In the genomic region with DNA sequence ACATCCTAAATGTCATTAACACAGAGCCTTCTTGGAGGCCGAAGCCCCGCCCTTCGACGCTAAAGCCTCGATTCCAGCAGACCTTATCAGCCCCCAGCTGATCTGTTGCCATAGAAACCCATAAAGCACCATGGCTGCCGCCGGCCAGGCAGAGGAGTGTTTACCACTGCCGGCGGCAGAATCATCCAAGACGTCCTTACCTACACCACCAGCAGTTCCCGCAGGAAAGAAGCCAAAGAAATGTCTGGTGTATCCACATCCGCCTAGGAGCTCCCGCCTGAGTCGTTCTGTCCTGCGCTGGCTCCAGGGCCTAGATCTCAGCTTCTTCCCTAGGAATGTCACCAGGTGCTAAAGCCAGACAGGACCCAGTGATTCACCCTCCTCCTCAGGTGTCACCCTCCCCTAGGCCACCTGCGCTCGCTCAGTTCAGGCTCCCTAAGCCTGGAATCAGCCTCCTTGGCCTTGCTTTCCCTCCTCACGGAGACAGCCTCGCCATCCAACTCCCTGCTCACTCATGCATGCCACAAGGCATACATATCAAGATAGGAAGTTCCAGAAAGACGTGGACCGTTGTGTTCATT, we compare ENCODE assay signal across 9 mouse cellular contexts. TPM values are rescaled to one million over a fixed set of nuclear protein-coding genes. Genes with fewer than 3 reads are reported as not detected.
DNase-seq lines count a peak whose midpoint lies in the region; ATAC-seq and TF ChIP-seq lines count a peak whose summit lies in the region.
"Had no signal": no experiment of that assay in that cellular context is flagged by ENCODE, and none has a peak within 500 bp of the region (broad histone marks: within the 10 kb centered on the region; RNA-seq: fewer than 3 reads in every experiment).

Gene Spata4, plus strand, starts transcription at position 111 of the 581 bp plus-strand sequence.

- no peak for TF ChIP-seq POLR2A in cortical plate, adult 2 months (IDR thresholded peaks at IDR 0.05; ENCODE audit: extremely low read depth, insufficient read depth, low read length)

- no peak for TF ChIP-seq CTCF in cortical plate, adult 2 months (IDR thresholded peaks at IDR 0.05; ENCODE audit: extremely low read depth, insufficient read depth, low read length)

- H3K9ac ChIP-seq in kidney, embryonic 16.5 days (replicated peaks; ENCODE audit: low read length) = peak within 1 kb of the TSS; percentile 55
- peak within 1 kb of the TSS; percentile 39; the same call in 1 of the 2 replicates for H3K9ac ChIP-seq in heart, embryonic 14.5 days (ENCODE audit: low read length)
- no peak within 1 kb of the TSS for H3K9ac ChIP-seq in stomach, embryonic 15.5 days

- no peaks in the 10 kb centered on the region for H3K27me3 ChIP-seq in kidney, embryonic 16.5 days (ENCODE audit: insufficient read depth, low read length)
- H3K27me3 ChIP-seq in heart, embryonic 14.5 days (ENCODE audit: control insufficient read depth, insufficient read depth, low read length) = no peaks in the 10 kb centered on the region
- no peaks in the 10 kb centered on the region for H3K27me3 ChIP-seq in stomach, embryonic 15.5 days (replicated peaks)

- H3K36me3 ChIP-seq in kidney, embryonic 16.5 days (ENCODE audit: insufficient read depth, low read length) = no peaks in the 10 kb centered on the region
- H3K36me3 ChIP-seq in heart, embryonic 14.5 days (ENCODE audit: control insufficient read depth, insufficient read depth, low read length) = no peaks in the 10 kb centered on the region
- H3K36me3 ChIP-seq in stomach, embryonic 15.5 days = no peaks in the 10 kb centered on the region

- H3K4me3 ChIP-seq in kidney, embryonic 16.5 days (ENCODE audit: low read length) = peak within 1 kb of the TSS; percentile 44
- no peak within 1 kb of the TSS for H3K4me3 ChIP-seq in cortical plate, adult 2 months (ENCODE audit: insufficient read depth, low read length)
- H3K4me3 ChIP-seq in heart, embryonic 14.5 days (ENCODE audit: control insufficient read depth in 1 of 2, insufficient read depth in 1 of 2, low read depth in 1 of 2, low read length in 2 of 2) = peak within 1 kb of the TSS; percentile 35 to 38
- peak within 1 kb of the TSS; percentile 24 for H3K4me3 ChIP-seq in stomach, embryonic 15.5 days (replicated peaks)

- DNase-seq in kidney, adult 9 months = no peak
- DNase-seq in layer of hippocampus, postnatal 14 days (ENCODE audit: low spot score in 2 of 2) = peak; percentile 22 to 34

- H3K4me2 ChIP-seq in kidney, embryonic 16.5 days (replicated peaks; ENCODE audit: low read depth, low read length) = peak within 1 kb of the TSS; percentile 73
- peak within 1 kb of the TSS; percentile 66 for H3K4me2 ChIP-seq in heart, embryonic 14.5 days (ENCODE audit: low read length)
- peak within 1 kb of the TSS; percentile 54 for H3K4me2 ChIP-seq in stomach, embryonic 15.5 days

- no peaks in the 10 kb centered on the region for H3K9me3 ChIP-seq in kidney, embryonic 16.5 days (ENCODE audit: low read length)
- no peaks in the 10 kb centered on the region for H3K9me3 ChIP-seq in heart, embryonic 14.5 days (ENCODE audit: control insufficient read depth, low read length)
- no peaks in the 10 kb centered on the region for H3K9me3 ChIP-seq in stomach, embryonic 15.5 days

- H3K4me1 ChIP-seq in kidney, embryonic 16.5 days (ENCODE audit: insufficient read depth, low read length) = peaks cover 6% of the 10 kb centered on the region; the same call in 1 of the 2 replicates
- H3K4me1 ChIP-seq in cortical plate, adult 2 months (ENCODE audit: control insufficient read depth, insufficient read depth, low read length) = peaks cover 7% of the 10 kb centered on the region
- H3K4me1 ChIP-seq in heart, embryonic 14.5 days (ENCODE audit: control insufficient read depth in 2 of 2, insufficient read depth in 2 of 2, low read length in 2 of 2) = peaks cover 6 to 8% of the 10 kb centered on the region in 2 experiments
- H3K4me1 ChIP-seq in stomach, embryonic 15.5 days = 0 out of 2 replicates have a peak, but pooled peaks cover 7% of the 10 kb centered on the region

- H3K27ac ChIP-seq in kidney, embryonic 16.5 days (ENCODE audit: low read length) = no peak within 1 kb of the TSS
- H3K27ac ChIP-seq in cortical plate, adult 2 months (ENCODE audit: insufficient read depth, low read length) = peak within 1 kb of the TSS; percentile 63; the same call in 1 of the 2 replicates
- peak within 1 kb of the TSS; percentile 24 to 41; a peak in 1 of 4 replicates for H3K27ac ChIP-seq in heart, embryonic 14.5 days (replicated peaks in 1 of 2; ENCODE audit: control insufficient read depth in 1 of 2, insufficient read depth in 1 of 2, low read depth in 2 of 2, low read length in 2 of 2)
- H3K27ac ChIP-seq in stomach, embryonic 15.5 days = no peak within 1 kb of the TSS

- peak; percentile 90 for ATAC-seq in kidney, embryonic 16.5 days (ENCODE audit: low FRiP score, low TSS enrichment)
- ATAC-seq in heart, embryonic 14.5 days (ENCODE audit: insufficient number of reproducible peaks, insufficient read depth, low FRiP score, low read depth) = peak; percentile 71
- ATAC-seq in megakaryocyte progenitor cell, adult 5-6 weeks (replicated peaks; ENCODE audit: poor library complexity) = peak; percentile 60
- peak; percentile 76; the same call in 1 of the 2 replicates for ATAC-seq in stomach, embryonic 15.5 days (ENCODE audit: insufficient read depth, low FRiP score, low read depth)
- ATAC-seq in erythroid progenitor cell, adult 5-6 weeks (replicated peaks; ENCODE audit: low FRiP score, poor library complexity, severe bottlenecking) = no peak

- 5% methylated on average over 21 of the region's 21 CpGs for WGBS in kidney, embryonic 16.5 days
- WGBS in heart, embryonic 14.5 days = 7% methylated on average over 21 of the region's 21 CpGs
- 10% methylated on average over 21 of the region's 21 CpGs for WGBS in stomach, embryonic 15.5 days

RNA-seq across cellular contexts. Expression of gene Spata4, which starts in this region (rescaled TPM):
- not detected in 2 replicates for polyA plus RNA-seq in kidney, embryonic 16.5 days (2015; fragmentation: Nextera tagmentation; extraction: Ambion mirVana)
- 0.09 and 0.13 TPM in 2 replicates for polyA plus RNA-seq in cortical plate, adult 2 months (2012; rRNA removed)
- polyA plus RNA-seq in heart, embryonic 14.5 days (2014; fragmentation: Nextera tagmentation; extraction: Ambion mirVana) = not detected in 2 replicates
- not detected for total RNA-seq in layer of hippocampus, postnatal 14 days (2021)
- not detected in 2 replicates for total RNA-seq in megakaryocyte progenitor cell, adult 5-6 weeks (2015)
- total RNA-seq in megakaryocyte progenitor cell, adult 5-6 weeks (2017) = not detected in 2 replicates
- not detected in 2 replicates for polyA plus RNA-seq in stomach, embryonic 15.5 days (2015; fragmentation: Nextera tagmentation; extraction: Ambion mirVana)
- not detected in 2 replicates for total RNA-seq in erythroid progenitor cell, adult 5-6 weeks (2015; ENCODE audit: low replicate concordance)
- not detected in 2 replicates for total RNA-seq in erythroid progenitor cell, adult 5-6 weeks (2017; ENCODE audit: low replicate concordance)
- polyA plus RNA-seq: large intestine, adult 2 months had no signal

Comparison
In these comparisons a context has a peak if more than half of its experiments do, and no peak if none do; other contexts are left out.
1. Peak in ATAC-seq, H3K4me3 ChIP-seq, H3K9ac ChIP-seq and H3K4me2 ChIP-seq in kidney, embryonic 16.5 days; RNA of the gene not detected or under 1 TPM.
2. Peak in ATAC-seq, H3K4me3 ChIP-seq, H3K27ac ChIP-seq, H3K9ac ChIP-seq and H3K4me2 ChIP-seq in heart, embryonic 14.5 days; RNA of the gene not detected or under 1 TPM.
3. Peak in DNase-seq in layer of hippocampus, postnatal 14 days; RNA of the gene not detected or under 1 TPM.
4. Peak in ATAC-seq in megakaryocyte progenitor cell, adult 5-6 weeks; RNA of the gene not detected or under 1 TPM.
5. Peak in ATAC-seq, H3K4me3 ChIP-seq and H3K4me2 ChIP-seq in stomach, embryonic 15.5 days; RNA of the gene not detected or under 1 TPM.